Mouse (Mus musculus): ENCODE data around the gene Donson.

DNA sequence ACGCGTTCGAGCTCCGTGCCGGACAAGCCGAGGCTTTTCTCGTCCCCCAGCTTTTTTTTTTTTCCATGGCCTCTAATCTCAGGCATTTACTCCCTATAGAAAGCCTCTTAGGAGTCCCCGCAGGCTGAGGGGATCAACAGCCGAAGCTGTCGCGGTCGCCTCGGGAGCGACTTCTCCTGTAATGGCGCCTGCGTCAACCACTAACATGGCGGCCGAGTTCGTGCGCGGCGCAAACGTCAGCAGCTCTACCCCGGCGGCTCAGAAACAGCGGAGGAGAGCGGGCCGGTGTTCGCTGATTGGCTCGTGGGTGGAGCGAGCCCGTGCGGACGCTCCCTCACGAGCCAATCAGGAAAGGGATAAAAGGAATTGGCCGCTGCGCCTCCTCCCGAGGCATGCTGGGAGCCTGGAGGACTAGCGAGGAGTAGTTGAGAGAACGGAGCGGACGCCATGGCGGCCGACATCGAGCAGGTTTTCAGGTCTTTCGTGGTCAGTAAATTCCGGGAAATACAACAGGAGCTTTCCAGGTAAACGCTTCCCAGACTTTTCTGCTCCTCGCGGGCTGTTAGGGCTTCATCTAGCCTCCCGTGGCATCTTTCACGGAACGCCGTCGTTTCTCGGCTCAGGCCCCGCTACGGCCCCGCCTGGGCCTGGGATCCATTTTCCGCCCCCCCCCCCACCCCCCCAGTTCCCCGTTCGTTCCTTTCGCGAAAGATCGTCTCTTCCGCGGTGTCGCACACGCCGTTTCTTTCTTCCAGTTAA is 40.9 kb downstream of the Donson start, which contains the start of gene Son:
- TF ChIP-seq CTCF (IDR thresholded peaks at IDR 0.05; ENCODE audit: control insufficient read depth, insufficient read depth, insufficient read length) (no peak), MYOG (IDR thresholded peaks at IDR 0.05; ENCODE audit: control insufficient read depth, extremely low read depth, insufficient read length) (no peak), MYOD1 (IDR thresholded peaks at IDR 0.05; ENCODE audit: control insufficient read depth, insufficient read length, low read depth) (no peak)

Data from C2C12 (cell line).